Mouse (Mus musculus): ENCODE data around the gene Lin54. TPM values are rescaled to one million over a fixed set of nuclear protein-coding genes. Genes with fewer than 3 reads are reported as not detected.

Gene Lin54
- polyA plus RNA-seq, 1 experiment, result not detected

DNA sequence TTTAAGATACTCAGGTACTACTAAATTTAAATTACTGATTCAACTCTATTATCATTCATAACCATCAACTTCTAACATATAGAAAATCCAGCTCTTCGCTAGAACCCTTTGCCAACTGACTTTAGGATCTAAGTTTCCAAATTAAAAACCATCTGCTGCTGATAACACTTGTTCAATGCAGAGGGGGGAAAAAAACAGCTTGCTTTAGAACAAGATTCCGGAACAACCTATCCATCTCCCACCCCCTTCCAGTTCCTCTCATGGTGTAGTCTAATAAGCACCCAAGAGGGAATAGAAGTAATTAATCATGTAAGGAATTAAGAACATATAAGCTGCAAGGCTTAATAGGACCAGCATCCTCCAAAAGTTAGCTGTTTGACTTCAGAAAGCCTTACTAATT lies 1.2 kb downstream of the Lin54 start:
- TF ChIP-seq POLR2A (IDR thresholded peaks at IDR 0.05; ENCODE audit: insufficient read depth, low read depth, low read length), result no peak
- TF ChIP-seq CTCF (IDR thresholded peaks at IDR 0.05; ENCODE audit: insufficient read depth, low read depth, low read length), result no peak
- WGBS, result 7% methylated on average over 2 of the region's 2 CpGs
- no peak overlapping the region for H3K4me3 ChIP-seq (ENCODE audit: insufficient read depth, low read depth, low read length)
- 0 out of 2 replicates have a peak, but pooled peaks cover 2% of the 10 kb centered on the region for H3K4me1 ChIP-seq (ENCODE audit: control insufficient read depth, insufficient read depth, low read length)
- H3K27ac ChIP-seq (ENCODE audit: insufficient read depth, low read depth, low read length), result no peak overlapping the region

DNA sequence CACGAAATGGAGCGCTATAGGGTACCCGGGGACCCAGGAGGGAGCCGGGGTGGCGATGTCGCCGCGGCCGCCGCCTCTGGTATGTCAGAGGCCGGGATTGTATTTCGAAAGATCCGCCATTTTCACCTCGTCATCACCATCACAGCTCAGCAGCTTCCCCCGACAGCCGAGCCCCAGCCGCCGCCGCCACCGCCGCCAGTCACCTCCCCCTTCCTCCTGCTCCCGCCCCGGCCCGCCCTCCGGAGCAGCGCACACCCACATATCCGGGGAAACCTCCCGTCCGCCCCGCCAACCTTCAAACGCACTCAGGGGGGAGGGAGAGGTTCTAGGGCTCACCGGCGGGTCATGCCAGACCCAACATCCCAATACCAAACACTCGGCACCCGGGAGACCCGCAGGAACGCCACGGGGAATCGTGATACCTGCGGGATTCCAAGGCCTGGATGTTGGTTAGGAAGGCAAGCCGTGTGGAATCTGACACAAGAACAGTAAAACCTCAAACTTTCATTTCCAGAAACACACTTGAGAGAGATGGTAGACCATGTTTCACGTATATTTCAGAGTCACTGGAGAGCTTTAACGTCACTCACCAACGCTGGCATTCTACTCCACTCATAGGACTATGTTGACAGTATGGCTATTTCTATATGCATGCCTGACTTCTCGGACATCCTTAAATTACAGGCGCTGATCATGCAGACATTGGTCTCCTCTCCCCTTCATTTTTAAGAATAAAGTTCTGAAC lies 1.8 kb downstream of the Lin54 start:
- TF ChIP-seq CTCF (IDR thresholded peaks at IDR 0.05; ENCODE audit: insufficient read depth, low read depth, low read length) (no peak), POLR2A (IDR thresholded peaks at IDR 0.05; ENCODE audit: insufficient read depth, low read depth, low read length) (no peak)
- Histone ChIP-seq H3K27ac (ENCODE audit: insufficient read depth, low read depth, low read length) (no peak overlapping the region), H3K4me1 (ENCODE audit: control insufficient read depth, insufficient read depth, low read length) (0 out of 2 replicates have a peak, but pooled peaks cover 2% of the 10 kb centered on the region), H3K4me3 (ENCODE audit: insufficient read depth, low read depth, low read length) (peak overlapping the region; percentile 88)
- under 1% methylated on average over 45 of the region's 46 CpGs for WGBS

DNA sequence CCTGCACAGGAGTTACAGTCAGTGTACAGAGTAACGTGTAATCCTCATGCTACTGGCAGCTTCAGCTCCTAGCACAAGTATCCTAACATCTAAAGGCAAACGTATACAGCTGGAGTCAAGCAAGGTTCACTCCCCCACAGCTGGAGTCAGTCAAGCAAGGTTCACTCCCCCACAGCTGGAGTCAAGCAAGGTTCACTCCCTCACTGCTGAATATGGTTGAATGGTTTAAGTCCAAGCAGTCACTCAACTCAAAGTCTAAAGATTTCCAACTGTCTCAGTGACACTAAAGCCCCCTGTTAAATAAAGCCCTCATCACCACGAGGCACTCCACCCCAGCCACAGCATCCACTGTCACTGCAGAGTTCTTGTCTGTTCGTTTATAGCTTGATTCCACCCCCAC lies 8.7 kb downstream of the Lin54 start:
- Histone ChIP-seq H3K4me3 (ENCODE audit: insufficient read depth, low read depth, low read length) (no peak overlapping the region), H3K4me1 (ENCODE audit: control insufficient read depth, insufficient read depth, low read length) (peaks cover 2% of the 10 kb centered on the region; the same call in 1 of the 2 replicates), H3K27ac (ENCODE audit: insufficient read depth, low read depth, low read length) (no peak overlapping the region)
- TF ChIP-seq POLR2A (IDR thresholded peaks at IDR 0.05; ENCODE audit: insufficient read depth, low read depth, low read length), result no peak
- TF ChIP-seq CTCF (IDR thresholded peaks at IDR 0.05; ENCODE audit: insufficient read depth, low read depth, low read length), result no peak
- 33% methylated on average over 4 of the region's 4 CpGs for WGBS

DNA sequence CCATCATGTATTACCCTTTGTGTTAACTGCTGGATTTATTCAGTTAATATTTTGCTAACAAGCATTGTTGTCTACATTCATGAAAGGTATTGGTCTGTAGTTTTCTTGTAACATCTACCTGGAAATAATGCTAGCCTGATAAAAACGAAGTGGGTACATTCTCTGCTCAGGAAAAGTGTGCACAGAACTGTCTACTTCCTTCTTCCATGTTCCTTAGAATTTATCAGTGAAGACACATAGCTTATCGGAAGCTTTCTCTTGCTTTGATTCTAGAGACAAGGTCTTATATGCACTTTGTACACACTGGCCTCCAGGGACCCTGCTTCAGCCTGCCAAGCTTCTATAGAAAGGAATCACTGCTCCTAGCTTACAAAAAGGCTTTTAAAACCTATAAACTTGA lies 11.1 kb downstream of the Lin54 start:
- Histone ChIP-seq H3K4me3 (ENCODE audit: insufficient read depth, low read depth, low read length) (no peak overlapping the region), H3K4me1 (ENCODE audit: control insufficient read depth, insufficient read depth, low read length) (peaks cover 2% of the 10 kb centered on the region; the same call in 1 of the 2 replicates), H3K27ac (ENCODE audit: insufficient read depth, low read depth, low read length) (no peak overlapping the region)
- 87% methylated on average over 2 of the region's 2 CpGs for WGBS
- TF ChIP-seq POLR2A (IDR thresholded peaks at IDR 0.05; ENCODE audit: insufficient read depth, low read depth, low read length), result no peak
- no peak for TF ChIP-seq CTCF (IDR thresholded peaks at IDR 0.05; ENCODE audit: insufficient read depth, low read depth, low read length)

DNA sequence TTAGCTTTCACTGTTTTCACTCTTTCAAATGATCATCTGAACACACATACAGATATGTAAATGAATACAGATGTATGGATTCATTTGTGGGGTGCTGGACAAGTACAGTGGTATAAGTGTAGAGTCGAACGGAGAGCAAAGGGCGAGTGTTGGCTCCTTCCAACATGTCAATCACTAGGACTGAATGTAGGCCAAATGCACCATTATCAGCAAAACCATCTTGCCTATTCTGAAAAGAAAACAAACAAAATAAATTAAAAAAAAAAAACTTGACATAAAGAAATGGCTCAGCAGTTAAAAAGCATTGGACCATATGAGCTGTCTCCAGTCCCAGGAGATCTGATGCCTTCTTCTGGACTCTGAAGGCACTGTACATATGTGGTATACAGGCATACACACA lies 12.2 kb downstream of the Lin54 start:
- Histone ChIP-seq H3K4me1 (ENCODE audit: control insufficient read depth, insufficient read depth, low read length) (peaks cover 2% of the 10 kb centered on the region; the same call in 1 of the 2 replicates), H3K27ac (ENCODE audit: insufficient read depth, low read depth, low read length) (no peak overlapping the region), H3K4me3 (ENCODE audit: insufficient read depth, low read depth, low read length) (no peak overlapping the region)
- WGBS, result 91% methylated on average over 3 of the region's 3 CpGs
- no peak for TF ChIP-seq POLR2A (IDR thresholded peaks at IDR 0.05; ENCODE audit: insufficient read depth, low read depth, low read length)
- no peak for TF ChIP-seq CTCF (IDR thresholded peaks at IDR 0.05; ENCODE audit: insufficient read depth, low read depth, low read length)

DNA sequence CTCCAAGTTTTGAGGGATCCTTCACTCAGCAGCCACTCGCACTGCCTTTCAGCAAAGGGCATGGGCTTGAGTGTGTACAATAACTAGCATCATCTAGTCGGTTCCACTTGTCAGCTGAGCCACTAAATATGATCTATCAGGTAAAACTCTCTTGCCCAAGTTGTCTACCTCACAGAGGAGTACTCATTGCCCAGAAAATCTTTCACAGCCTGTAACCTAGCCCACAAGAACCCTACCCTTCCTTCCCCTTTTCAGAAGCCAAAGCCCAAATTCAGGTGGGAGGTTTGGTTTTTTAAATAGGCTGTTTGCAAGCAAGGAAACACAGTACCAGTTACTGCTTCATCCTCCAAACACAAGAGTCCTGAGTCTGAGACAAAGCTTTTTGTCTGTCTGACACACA lies 13.3 kb downstream of the Lin54 start:
- Histone ChIP-seq H3K4me1 (ENCODE audit: control insufficient read depth, insufficient read depth, low read length) (peaks cover 2% of the 10 kb centered on the region; the same call in 1 of the 2 replicates), H3K27ac (ENCODE audit: insufficient read depth, low read depth, low read length) (no peak overlapping the region), H3K4me3 (ENCODE audit: insufficient read depth, low read depth, low read length) (no peak overlapping the region)
- 94% methylated on average over 2 of the region's 2 CpGs for WGBS
- TF ChIP-seq POLR2A (IDR thresholded peaks at IDR 0.05; ENCODE audit: insufficient read depth, low read depth, low read length), result no peak
- TF ChIP-seq CTCF (IDR thresholded peaks at IDR 0.05; ENCODE audit: insufficient read depth, low read depth, low read length), result no peak

DNA sequence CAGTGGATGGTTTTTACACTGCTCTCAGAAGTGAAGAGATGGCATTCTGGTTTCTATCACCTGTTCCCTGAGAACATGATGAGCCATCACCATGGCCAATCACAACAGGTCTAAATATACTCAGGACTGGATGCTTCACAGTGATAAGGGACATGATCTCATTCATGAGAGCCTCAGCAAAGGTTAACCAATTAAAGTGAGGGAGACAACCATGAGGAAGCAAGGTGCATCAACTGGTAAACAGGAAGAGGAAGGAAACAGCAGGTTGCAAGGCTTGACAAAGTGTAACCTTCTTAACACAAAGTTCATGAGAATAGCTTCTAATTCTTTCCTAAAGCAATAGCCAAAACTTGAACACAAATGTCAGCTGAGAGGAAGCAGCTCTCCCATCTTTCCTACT lies 16.9 kb downstream of the Lin54 start:
- H3K27ac ChIP-seq (ENCODE audit: insufficient read depth, low read depth, low read length), result no peak overlapping the region
- no peak for TF ChIP-seq CTCF (IDR thresholded peaks at IDR 0.05; ENCODE audit: insufficient read depth, low read depth, low read length)
- TF ChIP-seq POLR2A (IDR thresholded peaks at IDR 0.05; ENCODE audit: insufficient read depth, low read depth, low read length), result no peak
- H3K4me1 ChIP-seq (ENCODE audit: control insufficient read depth, insufficient read depth, low read length), result no peaks in the 10 kb centered on the region
- no peak overlapping the region for H3K4me3 ChIP-seq (ENCODE audit: insufficient read depth, low read depth, low read length)

DNA sequence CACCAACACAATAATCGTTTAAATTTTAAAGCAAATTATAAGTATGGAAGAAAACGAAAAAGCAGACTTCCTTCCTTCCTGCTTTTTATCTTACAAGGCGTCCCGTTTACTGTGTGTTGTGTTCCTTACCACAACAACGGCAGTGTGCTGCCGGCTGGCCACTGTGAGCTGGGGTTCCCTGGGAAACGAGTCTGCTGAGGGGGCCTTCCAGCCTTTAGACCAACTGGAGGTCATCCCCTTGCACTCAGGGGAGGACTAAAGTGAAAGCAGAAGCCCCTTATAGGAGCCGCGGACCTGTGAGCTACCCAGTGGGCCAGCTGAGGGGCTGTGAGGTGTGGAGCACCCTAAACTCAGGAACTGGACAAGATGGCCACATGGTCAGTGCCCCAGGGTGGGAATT lies 22.8 kb downstream of the Lin54 start:
- WGBS, result 89% methylated on average over 9 of the region's 9 CpGs
- H3K27ac ChIP-seq (ENCODE audit: insufficient read depth, low read depth, low read length), result no peak overlapping the region
- TF ChIP-seq CTCF (IDR thresholded peaks at IDR 0.05; ENCODE audit: insufficient read depth, low read depth, low read length), result no peak
- TF ChIP-seq POLR2A (IDR thresholded peaks at IDR 0.05; ENCODE audit: insufficient read depth, low read depth, low read length), result no peak
- no peak overlapping the region for H3K4me3 ChIP-seq (ENCODE audit: insufficient read depth, low read depth, low read length)
- H3K4me1 ChIP-seq (ENCODE audit: control insufficient read depth, insufficient read depth, low read length), result no peaks in the 10 kb centered on the region

DNA sequence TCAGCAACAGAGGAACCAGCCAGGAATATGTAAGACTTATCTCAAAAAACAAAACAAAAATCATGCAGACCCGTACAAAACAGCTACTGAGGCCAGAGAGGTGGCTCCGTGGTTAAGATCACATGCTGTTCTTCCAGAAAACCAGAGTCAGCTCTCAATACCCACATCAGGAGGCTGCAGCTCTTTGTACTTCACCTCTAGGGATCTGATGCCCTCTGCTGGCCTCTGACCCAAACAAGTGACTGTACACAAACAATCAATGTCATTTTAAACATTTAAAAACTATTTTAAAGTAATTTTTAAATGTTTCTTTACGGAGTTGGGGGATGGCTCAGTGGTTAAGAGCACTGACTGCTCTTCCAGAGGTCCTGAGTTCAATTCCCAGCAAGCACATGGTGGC lies 24.1 kb downstream of the Lin54 start:
- Histone ChIP-seq H3K4me3 (ENCODE audit: insufficient read depth, low read depth, low read length) (no peak overlapping the region), H3K27ac (ENCODE audit: insufficient read depth, low read depth, low read length) (no peak overlapping the region), H3K4me1 (ENCODE audit: control insufficient read depth, insufficient read depth, low read length) (no peaks in the 10 kb centered on the region)
- WGBS, result 88% methylated on average over 3 of the region's 3 CpGs
- TF ChIP-seq POLR2A (IDR thresholded peaks at IDR 0.05; ENCODE audit: insufficient read depth, low read depth, low read length) (no peak), CTCF (IDR thresholded peaks at IDR 0.05; ENCODE audit: insufficient read depth, low read depth, low read length) (no peak)
